Mouse (Mus musculus) limb, embryonic 12.5 days (tissue): ENCODE results near the gene Tada2a. TPM values are rescaled to one million over a fixed set of nuclear protein-coding genes. Genes with fewer than 3 reads are reported as not detected.

ENCODE experiments used
- ATAC-seq: fragments of 200-750 bp; cut with Nextera tagmentation; 2 replicates; pipeline ENCODE4 v1.8.0; 2017; ENCODE audit warnings: low read depth, moderate TSS enrichment; ENCODE audit not compliant: insufficient number of reproducible peaks, insufficient read depth, low FRiP score, low TSS enrichment
- H3K27ac ChIP-seq: fragments of 300-500 bp; sonication (generic); 2 replicates; pipeline ENCODE4 v1.5.1; 2016; ENCODE audit warnings: mild to moderate bottlenecking, moderate library complexity
- H3K27me3 ChIP-seq: fragments of 300-500 bp; sonication (generic); 2 replicates; pipeline ENCODE4 v1.6.1; 2016; ENCODE audit warnings: mild to moderate bottlenecking, moderate library complexity
- H3K36me3 ChIP-seq: fragments of 300-500 bp; sonication (generic); 2 replicates; pipeline ENCODE4 v1.6.1; 2016; ENCODE audit warnings: mild to moderate bottlenecking, moderate library complexity
- H3K4me1 ChIP-seq: fragments of 300-500 bp; sonication (generic); replicated peaks from 2 replicates; pipeline ENCODE4 v1.6.1; 2016
- H3K4me2 ChIP-seq: fragments of 300-500 bp; sonication (generic); 2 replicates; pipeline ENCODE4 v1.6.1; 2016; ENCODE audit warnings: mild to moderate bottlenecking, moderate library complexity
- H3K4me3 ChIP-seq: fragments of 300-500 bp; sonication (generic); replicated peaks from 2 replicates; pipeline ENCODE4 v1.5.1; 2016; ENCODE audit warnings: mild to moderate bottlenecking
- H3K9ac ChIP-seq: fragments of 300-500 bp; sonication (generic); replicated peaks from 2 replicates; pipeline ENCODE4 v1.6.1; 2016; ENCODE audit warnings: mild to moderate bottlenecking, moderate library complexity
- H3K9me3 ChIP-seq: fragments of 300-500 bp; sonication (generic); 2 replicates; pipeline ENCODE4 v1.6.1; 2016; ENCODE audit warnings: mild to moderate bottlenecking, moderate library complexity
- WGBS: fragments of 180-500 bp; shearing (Covaris S2); methylation state at CpG from one replicate; pipeline ENCODE4 v1.1.7; 2016; 5-methylcytosine and 5-hydroxymethylcytosine counted together
- polyA plus RNA-seq: library from polyadenylated mRNA; unstranded; fragments of >200 nt; fragmentation: Nextera tagmentation; extraction: Ambion mirVana; gene quantifications from 2 replicates; pipeline ENCODE4 v1.2.1, GENCODE M21; 2016

Tada2a gene
- polyA plus RNA-seq, 1 experiment from 2014 or later, result 41.2 TPM

GRCm38 (mm10) chr11:84145201-84145798 lies 15.9 kb upstream of the Tada2a start:
- Histone ChIP-seq H3K9ac (no peak overlapping the region), H3K4me2 (no peak overlapping the region), H3K4me3 (no peak overlapping the region), H3K4me1 (no peaks in the 10 kb centered on the region), H3K36me3 (no peaks in the 10 kb centered on the region), H3K27ac (no peak overlapping the region), H3K27me3 (no peaks in the 10 kb centered on the region), H3K9me3 (no peaks in the 10 kb centered on the region)
- ATAC-seq, result no peak
- 81% methylated on average over 10 of the region's 10 CpGs for WGBS

GRCm38 (mm10) chr11:84141752-84142151 lies 12.4 kb upstream of the Tada2a start:
- H3K4me1 ChIP-seq, result no peaks in the 10 kb centered on the region
- no peaks in the 10 kb centered on the region for H3K36me3 ChIP-seq
- no peak overlapping the region for H3K27ac ChIP-seq
- H3K9ac ChIP-seq, result no peak overlapping the region
- ATAC-seq, result no peak
- H3K27me3 ChIP-seq, result no peaks in the 10 kb centered on the region
- WGBS, result 51% methylated on average over 2 of the region's 2 CpGs
- no peak overlapping the region for H3K4me3 ChIP-seq
- H3K9me3 ChIP-seq, result no peaks in the 10 kb centered on the region
- H3K4me2 ChIP-seq, result no peak overlapping the region

- H3K27ac ChIP-seq, result no peak overlapping the region
Measured at GRCm38 (mm10) chr11:84136453-84136852, 7.1 kb upstream of the Tada2a start.

GRCm38 (mm10) chr11:84134331-84134860 lies 5.0 kb upstream of the Tada2a start:
- no peak overlapping the region for H3K9ac ChIP-seq
- H3K4me3 ChIP-seq, result no peak overlapping the region
- 89% methylated on average over 2 of the region's 2 CpGs for WGBS
- no peak overlapping the region for H3K4me2 ChIP-seq
- H3K27me3 ChIP-seq, result no peaks in the 10 kb centered on the region
- no peak overlapping the region for H3K27ac ChIP-seq
- ATAC-seq, result no peak
- H3K36me3 ChIP-seq, result no peaks in the 10 kb centered on the region
- H3K9me3 ChIP-seq, result no peaks in the 10 kb centered on the region
- H3K4me1 ChIP-seq, result 0 out of 2 replicates have a peak, but pooled peaks cover 3% of the 10 kb centered on the region

More at GRCm38 (mm10) chr11:84136453-84136852, 7.1 kb upstream of the Tada2a start:
- 82% methylated on average over 3 of the region's 3 CpGs for WGBS
- Histone ChIP-seq H3K36me3 (no peaks in the 10 kb centered on the region), H3K4me2 (no peak overlapping the region), H3K9ac (no peak overlapping the region), H3K4me1 (no peaks in the 10 kb centered on the region), H3K27me3 (no peaks in the 10 kb centered on the region), H3K4me3 (no peak overlapping the region), H3K9me3 (no peaks in the 10 kb centered on the region)
- no peak for ATAC-seq

GRCm38 (mm10) chr11:84129799-84130185 lies 392 bp upstream of the Tada2a start:
- Histone ChIP-seq H3K9me3 (no peaks in the 10 kb centered on the region), H3K27ac (0 out of 2 replicates have a peak overlapping the region, but pooled peaks have one; percentile 76), H3K4me2 (peak overlapping the region; percentile 78), H3K27me3 (no peaks in the 10 kb centered on the region), H3K4me1 (0 out of 2 replicates have a peak, but pooled peaks cover 6% of the 10 kb centered on the region), H3K9ac (peak overlapping the region; percentile 84; the same call in 1 of the 2 replicates), H3K4me3 (peak overlapping the region; percentile 83), H3K36me3 (peaks cover 23% of the 10 kb centered on the region)
- ATAC-seq, result peak; percentile 55
- WGBS, result 7% methylated on average over 11 of the region's 11 CpGs

GRCm38 (mm10) chr11:84127977-84128376 lies 1.4 kb downstream of the Tada2a start:
- WGBS, result 84% methylated on average over 4 of the region's 4 CpGs
- H3K9ac ChIP-seq, result no peak overlapping the region
- no peaks in the 10 kb centered on the region for H3K9me3 ChIP-seq
- H3K27ac ChIP-seq, result no peak overlapping the region
- H3K36me3 ChIP-seq, result peaks cover 36% of the 10 kb centered on the region
- no peak for ATAC-seq
- H3K4me2 ChIP-seq, result peak overlapping the region; percentile 78; the same call in 1 of the 2 replicates
- H3K4me1 ChIP-seq, result 0 out of 2 replicates have a peak, but pooled peaks cover 6% of the 10 kb centered on the region
- H3K4me3 ChIP-seq, result no peak overlapping the region
- H3K27me3 ChIP-seq, result no peaks in the 10 kb centered on the region

- H3K36me3 ChIP-seq, result peaks cover 92% of the 10 kb centered on the region
- H3K9me3 ChIP-seq, result no peaks in the 10 kb centered on the region
- H3K4me2 ChIP-seq, result no peak overlapping the region
- WGBS, result 87% methylated on average over 12 of the region's 12 CpGs
- H3K9ac ChIP-seq, result no peak overlapping the region
- no peaks in the 10 kb centered on the region for H3K27me3 ChIP-seq
- no peak overlapping the region for H3K4me3 ChIP-seq
- H3K27ac ChIP-seq, result no peak overlapping the region
- no peak for ATAC-seq
- H3K4me1 ChIP-seq, result no peaks in the 10 kb centered on the region
Measured at GRCm38 (mm10) chr11:84121051-84121956, 8.1 kb downstream of the Tada2a start.

- H3K4me3 ChIP-seq, result no peak overlapping the region
- no peaks in the 10 kb centered on the region for H3K27me3 ChIP-seq
- H3K36me3 ChIP-seq, result peaks cover 82% of the 10 kb centered on the region
- H3K4me1 ChIP-seq, result no peaks in the 10 kb centered on the region
- H3K27ac ChIP-seq, result no peak overlapping the region
- H3K4me2 ChIP-seq, result no peak overlapping the region
- WGBS, result 88% methylated on average over 4 of the region's 4 CpGs
- no peaks in the 10 kb centered on the region for H3K9me3 ChIP-seq
- no peak overlapping the region for H3K9ac ChIP-seq
- no peak for ATAC-seq
Measured at GRCm38 (mm10) chr11:84117431-84117830, 12.0 kb downstream of the Tada2a start.

- Histone ChIP-seq H3K9me3 (no peaks in the 10 kb centered on the region), H3K4me1 (no peaks in the 10 kb centered on the region), H3K36me3 (peaks cover 78% of the 10 kb centered on the region), H3K27ac (no peak overlapping the region), H3K4me2 (no peak overlapping the region), H3K4me3 (no peak overlapping the region), H3K9ac (no peak overlapping the region), H3K27me3 (no peaks in the 10 kb centered on the region)
- no peak for ATAC-seq
- WGBS, result 75% methylated on average over 2 of the region's 2 CpGs
Measured at GRCm38 (mm10) chr11:84116221-84116620, 13.2 kb downstream of the Tada2a start.

GRCm38 (mm10) chr11:84115646-84116045 lies 13.8 kb downstream of the Tada2a start:
- 79% methylated on average over 9 of the region's 9 CpGs for WGBS
- no peak overlapping the region for H3K4me2 ChIP-seq
- H3K27me3 ChIP-seq, result no peaks in the 10 kb centered on the region
- H3K4me1 ChIP-seq, result no peaks in the 10 kb centered on the region
- H3K27ac ChIP-seq, result no peak overlapping the region
- H3K36me3 ChIP-seq, result peaks cover 76% of the 10 kb centered on the region
- ATAC-seq, result no peak
- H3K9me3 ChIP-seq, result no peaks in the 10 kb centered on the region
- H3K4me3 ChIP-seq, result no peak overlapping the region
- no peak overlapping the region for H3K9ac ChIP-seq

GRCm38 (mm10) chr11:84113623-84114022 lies 15.8 kb downstream of the Tada2a start:
- Histone ChIP-seq H3K4me2 (no peak overlapping the region), H3K4me1 (no peaks in the 10 kb centered on the region), H3K27me3 (no peaks in the 10 kb centered on the region), H3K4me3 (no peak overlapping the region), H3K36me3 (peaks cover 76% of the 10 kb centered on the region), H3K9me3 (no peaks in the 10 kb centered on the region), H3K9ac (no peak overlapping the region), H3K27ac (no peak overlapping the region)
- no peak for ATAC-seq
- WGBS, result 92% methylated on average over 5 of the region's 5 CpGs
